Comparison of ENCODE assay signal across 9 mouse cellular contexts in genomic region chr15:85576110-85576509, GRCm38 (mm10). TPM values are rescaled to one million over a fixed set of nuclear protein-coding genes. Genes with fewer than 3 reads are reported as not detected.
DNase-seq lines count a peak whose midpoint lies in the region; ATAC-seq lines count a peak whose summit lies in the region.
"Had no signal": no experiment of that assay in that cellular context is flagged by ENCODE, and none has a peak within 500 bp of the region (broad histone marks: within the 10 kb centered on the region; RNA-seq: fewer than 3 reads in every experiment).

No protein-coding gene starts in this region.

- no peaks in the 10 kb centered on the region for H3K9me3 ChIP-seq in forebrain, embryonic 13.5 days (replicated peaks)
- H3K9me3 ChIP-seq in midbrain, embryonic 10.5 days (replicated peaks), result no peaks in the 10 kb centered on the region

- peak overlapping the region; percentile 73 for H3K9ac ChIP-seq in forebrain, embryonic 13.5 days

- peaks cover 55% of the 10 kb centered on the region for H3K27me3 ChIP-seq in forebrain, embryonic 13.5 days
- H3K27me3 ChIP-seq in midbrain, embryonic 10.5 days (ENCODE audit: low read depth, poor library complexity, severe bottlenecking), result peaks cover 100% of the 10 kb centered on the region

- WGBS in forebrain, embryonic 13.5 days, result 2% methylated on average over 20 of the region's 20 CpGs
- under 1% methylated on average over 20 of the region's 20 CpGs for WGBS in midbrain, embryonic 10.5 days

- peak; percentile 42 for DNase-seq in testis, postnatal 14 days (ENCODE audit: low spot score)
- no peak for DNase-seq in testis, postnatal 10 days (ENCODE audit: low spot score)
- DNase-seq in midbrain, embryonic 10.5 days (ENCODE audit: low spot score), result peak; percentile 47
- no peak for DNase-seq in adrenal gland, postnatal 25 days
- DNase-seq in spleen, adult 18-20 months, result no peak
- DNase-seq: cerebellum, postnatal 36 days; kidney, adult 8-10 months had no signal

- no peaks in the 10 kb centered on the region for H3K36me3 ChIP-seq in forebrain, embryonic 13.5 days (ENCODE audit: poor library complexity, severe bottlenecking)
- no peaks in the 10 kb centered on the region for H3K36me3 ChIP-seq in midbrain, embryonic 10.5 days

- H3K4me1 ChIP-seq in forebrain, embryonic 13.5 days, result peaks cover 80% of the 10 kb centered on the region
- peaks cover 89% of the 10 kb centered on the region for H3K4me1 ChIP-seq in midbrain, embryonic 10.5 days

- peak overlapping the region; percentile 80 for H3K27ac ChIP-seq in forebrain, embryonic 13.5 days
- peak overlapping the region; percentile 86 for H3K27ac ChIP-seq in midbrain, embryonic 10.5 days (replicated peaks)

- peak overlapping the region; percentile 94 for H3K4me2 ChIP-seq in forebrain, embryonic 13.5 days

- H3K4me3 ChIP-seq in forebrain, embryonic 13.5 days, result peak overlapping the region; percentile 74
- peak overlapping the region; percentile 69 for H3K4me3 ChIP-seq in midbrain, embryonic 10.5 days

- ATAC-seq in forebrain, embryonic 13.5 days, result no peak
- ATAC-seq in erythroid progenitor cell, adult 5-6 weeks (replicated peaks; ENCODE audit: low FRiP score, poor library complexity, severe bottlenecking), result no peak

RNA-seq across cellular contexts. Expression of gene Wnt7b, which starts 6.2 kb away (rescaled TPM):
- 84.0 and 92.2 TPM in 2 replicates for polyA plus RNA-seq in forebrain, embryonic 13.5 days (2015; fragmentation: Nextera tagmentation; extraction: Ambion mirVana)
- 54.8 and 56.5 TPM in 2 replicates for polyA plus RNA-seq in midbrain, embryonic 10.5 days (2016; fragmentation: Nextera tagmentation; extraction: Ambion mirVana)
- total RNA-seq in adrenal gland, postnatal 25 days (2021), result 0.55 and 1.2 TPM in 2 replicates
- not detected in 2 replicates for total RNA-seq in erythroid progenitor cell, adult 5-6 weeks (2015; ENCODE audit: low replicate concordance)
- total RNA-seq in erythroid progenitor cell, adult 5-6 weeks (2017; ENCODE audit: low replicate concordance), result not detected in 2 replicates

Comparison
In these comparisons a context has a peak if more than half of its experiments do, and no peak if none do; other contexts are left out.
1. DNase-seq: peak in testis, postnatal 14 days (single experiment) and midbrain, embryonic 10.5 days (single experiment); none in testis, postnatal 10 days (single experiment), adrenal gland, postnatal 25 days (single experiment) and spleen, adult 18-20 months (0 of 2).